In genomic region chr14:31715669-31716068, GRCm38 (mm10) we compare ENCODE assay signal across 19 mouse cellular contexts.
"Had no signal": no experiment of that assay in that cellular context is flagged by ENCODE, and none has a peak within 500 bp of the region (broad histone marks: within the 10 kb centered on the region; RNA-seq: fewer than 3 reads in every experiment).

No protein-coding gene starts in this region.

- H3K27me3 ChIP-seq: midbrain, embryonic 12.5 days; neural tube, embryonic 13.5 days; neural tube, embryonic 15.5 days had no signal

- H3K4me3 ChIP-seq: midbrain, embryonic 10.5 days; midbrain, embryonic 12.5 days; myocyte; neural tube, embryonic 13.5 days; neural tube, embryonic 15.5 days had no signal

- H3K9ac ChIP-seq: lung, embryonic 14.5 days; midbrain, embryonic 12.5 days; neural tube, embryonic 13.5 days; neural tube, embryonic 15.5 days had no signal

- H3K9me3 ChIP-seq: midbrain, embryonic 10.5 days; midbrain, embryonic 12.5 days; neural tube, embryonic 13.5 days; neural tube, embryonic 15.5 days had no signal

- ATAC-seq: midbrain, embryonic 16.5 days had no signal

- H3K4me2 ChIP-seq: lung, embryonic 14.5 days; midbrain, embryonic 12.5 days; neural tube, embryonic 13.5 days; neural tube, embryonic 15.5 days had no signal

- DNase-seq: lung, adult 18-20 months; lung, embryonic 14.5 days; lung, postnatal 10 days; lung, postnatal 4 days; midbrain, embryonic 14.5 days; retina, postnatal 1 day; right cerebral cortex, adult 18-20 months; right cerebral cortex, postnatal 25 days; right cerebral cortex, postnatal 4 days; spleen, adult 18-20 months; thymus, adult 18-20 months; thymus, postnatal 14 days; thymus, postnatal 36 days had no signal

- H3K27ac ChIP-seq: midbrain, embryonic 10.5 days; midbrain, embryonic 12.5 days; neural tube, embryonic 13.5 days; neural tube, embryonic 15.5 days had no signal

- H3K4me1 ChIP-seq: midbrain, embryonic 10.5 days; midbrain, embryonic 12.5 days; neural tube, embryonic 13.5 days; neural tube, embryonic 15.5 days had no signal
